Mouse (Mus musculus): ENCODE results near the gene Nhlrc1.

Gene Nhlrc1

DNA sequence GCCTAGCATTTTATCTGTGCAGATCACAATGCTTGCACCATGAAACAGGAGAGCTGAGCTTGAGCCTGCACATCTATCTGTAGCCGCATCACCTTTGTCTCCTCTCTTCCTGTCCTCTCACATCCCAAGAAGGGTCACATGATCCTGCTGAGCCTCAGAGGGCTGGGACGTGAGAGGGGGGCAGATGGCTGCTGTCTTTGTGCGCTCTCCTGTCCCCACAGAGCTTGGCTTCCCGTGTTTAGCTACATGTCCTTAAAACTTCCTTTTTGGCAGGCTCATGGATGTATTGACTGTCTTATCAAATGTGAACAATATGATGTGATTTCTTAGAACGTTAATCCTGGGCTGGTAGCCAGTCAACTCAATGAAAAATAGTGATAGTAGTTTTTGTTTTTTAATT lies 15.2 kb downstream of the Nhlrc1 start:
- no peak for DNase-seq

- DNase-seq: no peak
Measured at GRCm38 (mm10) chr13:46997355-46997754, 17.3 kb downstream of the Nhlrc1 start.

DNA sequence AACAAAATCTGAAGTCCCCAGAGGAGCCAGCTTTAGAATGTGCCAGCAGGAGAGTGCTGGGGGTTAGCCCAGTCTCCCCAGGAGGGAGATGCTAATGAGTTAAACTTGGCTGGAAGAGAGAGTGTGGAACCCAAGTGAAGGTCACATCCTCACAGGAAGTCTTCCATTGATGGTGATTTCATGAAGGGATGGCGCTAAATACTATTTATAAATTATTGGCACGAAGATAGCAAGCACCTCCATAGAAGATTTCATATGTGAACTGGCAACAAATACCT lies 21.4 kb downstream of the Nhlrc1 start:
- no peak for DNase-seq

DNA sequence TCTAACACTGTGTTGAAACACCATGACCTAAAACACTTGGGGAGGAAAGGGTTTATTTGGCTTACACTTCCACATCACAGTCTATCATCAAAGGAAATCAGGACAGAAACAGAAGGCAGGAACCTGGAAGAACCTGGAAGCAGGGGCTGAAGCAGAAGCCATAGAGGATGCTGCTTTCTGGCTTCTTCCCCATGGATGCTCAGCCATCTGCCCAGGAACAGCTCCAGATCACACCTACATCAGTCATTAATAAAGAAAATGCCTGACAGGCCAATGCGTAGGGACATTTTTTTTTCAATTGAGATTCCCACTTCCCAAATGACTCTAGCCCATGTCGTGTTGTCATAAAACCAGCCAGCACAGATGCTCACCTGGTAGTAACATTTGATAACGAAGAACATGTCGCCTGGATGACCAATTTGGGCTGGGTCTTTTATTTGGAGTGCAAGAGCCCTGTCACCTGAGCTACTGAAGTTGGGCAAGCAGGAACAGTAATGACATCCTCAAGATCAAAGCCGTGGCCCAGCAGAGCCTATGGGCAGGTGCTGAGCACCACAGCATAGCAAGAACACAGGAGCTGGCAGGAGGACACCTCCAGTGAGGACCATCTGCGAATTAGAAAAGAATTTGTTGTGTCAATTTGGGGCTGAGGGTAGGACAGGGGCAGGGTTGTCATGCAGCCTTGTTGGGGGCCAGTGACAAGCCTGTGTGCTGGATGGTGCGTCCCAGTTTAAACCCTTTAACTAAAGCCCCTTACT lies 22.0 kb downstream of the Nhlrc1 start:
- no peak for DNase-seq

- DNase-seq: no peak
Measured at GRCm38 (mm10) chr13:46990376-46991011, 24.2 kb downstream of the Nhlrc1 start.

DNA sequence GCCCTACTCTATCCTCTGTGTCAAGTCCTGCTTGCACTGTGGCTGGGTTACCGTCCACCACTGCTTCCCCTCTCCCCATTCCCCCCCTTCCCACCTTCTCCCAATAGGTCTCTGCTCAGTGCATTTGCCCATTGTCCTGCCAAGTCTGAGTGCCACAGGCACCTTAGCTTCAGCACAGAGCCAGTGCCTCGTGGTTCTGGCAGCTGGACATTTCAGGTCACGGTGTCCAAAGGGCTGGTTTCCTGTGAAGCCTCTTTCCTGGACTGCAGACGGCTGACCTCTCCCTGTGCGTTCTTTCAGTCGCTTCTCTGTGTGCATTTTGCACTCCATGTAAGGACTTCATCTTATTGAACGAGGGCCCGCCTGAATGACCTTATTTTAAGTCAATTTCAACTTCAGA lies 26.7 kb downstream of the Nhlrc1 start:
- no peak for DNase-seq

- DNase-seq: no peak
Measured at GRCm38 (mm10) chr13:46986208-46986607, 28.4 kb downstream of the Nhlrc1 start.

DNA sequence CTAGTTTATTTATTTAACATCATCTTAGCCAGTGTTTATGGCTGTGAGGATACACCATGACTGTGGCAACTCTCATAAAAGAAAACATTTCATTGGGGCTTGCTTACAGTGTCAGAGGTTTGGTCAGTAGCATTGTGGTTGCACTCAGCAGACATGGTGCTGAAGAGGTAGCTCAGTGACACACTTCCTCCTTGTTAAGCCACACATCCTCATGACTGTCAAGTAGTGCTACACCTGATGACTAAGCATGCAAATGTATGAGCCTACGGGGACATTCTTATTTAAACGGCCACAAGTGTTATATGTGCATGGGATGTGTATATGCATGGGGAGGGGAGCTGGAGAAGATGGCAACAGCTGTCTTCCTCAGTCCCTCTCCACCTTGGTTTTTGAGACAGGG lies 30.8 kb downstream of the Nhlrc1 start:
- no peak for DNase-seq

DNA sequence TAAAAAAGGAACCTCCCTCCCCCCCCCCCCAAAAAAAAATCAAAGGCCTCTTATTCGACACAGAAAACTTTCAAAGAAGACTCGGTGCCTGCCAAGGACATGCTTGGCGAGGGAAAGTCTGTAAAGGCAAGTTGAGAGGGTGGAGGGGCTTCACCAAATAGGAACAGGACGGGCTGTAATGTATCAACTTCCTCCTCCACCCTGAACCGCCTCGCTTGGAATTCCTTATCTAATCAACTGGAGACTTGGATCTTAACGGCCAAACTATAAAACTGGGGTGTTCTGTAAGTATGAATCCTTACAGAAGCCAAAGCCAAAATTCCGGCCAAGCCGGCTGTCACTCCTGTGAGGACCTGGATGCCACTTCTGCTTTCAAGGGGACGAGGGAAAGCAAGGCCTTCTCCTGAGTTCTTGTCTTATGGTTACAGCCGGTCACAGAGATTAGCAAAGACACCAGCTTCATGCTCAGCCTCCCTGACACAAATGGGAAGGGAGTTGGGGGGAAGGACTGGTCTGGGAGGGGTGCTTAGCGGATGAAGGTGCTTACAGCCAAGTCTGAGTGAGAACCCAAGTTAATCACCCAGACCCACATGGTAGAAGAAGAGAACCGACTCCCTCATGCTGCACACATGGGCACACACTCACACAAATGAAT lies 34.7 kb downstream of the Nhlrc1 start:
- DNase-seq: no peak

DNA sequence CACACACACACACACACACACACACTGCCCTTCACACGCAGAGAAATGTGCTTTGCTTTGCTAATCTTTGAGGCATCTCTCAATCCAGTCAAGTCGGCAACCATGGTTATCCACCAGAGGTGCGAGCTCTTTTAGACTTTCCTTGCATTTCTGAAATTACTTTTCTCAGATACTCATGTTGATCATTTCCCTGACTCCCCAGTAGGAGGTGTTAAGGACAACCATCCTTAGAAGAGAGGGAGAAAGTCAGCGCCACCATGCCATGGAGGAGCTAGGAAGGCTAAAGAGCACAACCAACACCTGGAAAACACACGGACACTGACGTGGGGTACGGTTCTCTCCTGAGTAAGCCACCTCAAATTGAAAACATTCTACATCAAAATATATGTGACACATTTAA lies 38.1 kb downstream of the Nhlrc1 start:
- no peak for DNase-seq

- no peak for DNase-seq
Measured at GRCm38 (mm10) chr13:46975930-46976329, 38.7 kb downstream of the Nhlrc1 start.

DNA sequence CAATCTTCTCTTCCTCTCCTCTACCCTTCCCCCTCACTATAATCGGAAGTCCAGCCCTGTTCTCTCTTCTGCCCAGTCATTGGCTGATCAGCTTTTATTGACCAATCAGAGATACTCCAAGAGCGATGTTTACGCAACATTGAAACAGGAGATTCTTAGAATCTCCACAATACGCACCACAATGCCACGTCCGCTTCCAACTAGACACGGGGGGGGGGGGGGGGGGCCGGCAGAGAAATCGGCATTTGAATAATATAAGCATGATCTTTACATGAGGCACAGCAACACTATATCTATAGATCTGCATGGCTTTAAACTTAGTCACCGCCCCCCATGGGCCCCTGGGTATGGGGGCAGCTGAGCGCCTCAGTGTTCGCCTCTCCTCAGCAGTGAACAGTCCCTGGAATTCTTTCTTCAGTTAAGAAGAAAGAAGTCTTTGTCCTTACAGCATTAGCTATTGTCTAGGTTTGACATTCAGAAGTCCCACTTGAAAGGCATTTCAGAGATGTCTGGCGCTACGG lies 39.6 kb downstream of the Nhlrc1 start:
- no peak for DNase-seq

- peak; percentile 12 for DNase-seq
Measured at GRCm38 (mm10) chr13:46970286-46970945, 44.2 kb downstream of the Nhlrc1 start.

GRCm38 (mm10) chr13:46968626-46969025 lies 46.0 kb downstream of the Nhlrc1 start:
- DNase-seq: no peak

- DNase-seq: no peak
Measured at GRCm38 (mm10) chr13:46967308-46967707, 47.3 kb downstream of the Nhlrc1 start.

Data from kidney, postnatal 14 days (tissue).